Mouse (Mus musculus) adrenal gland, postnatal 14 days (tissue): ENCODE measurements at regions not wholly inside any gene's neighbourhood (a gene's known extent, or its start where the extent isn't known, plus 50 kb on each side); places are given as distances from the start of the nearest gene placed in this dataset.

ENCODE experiments used
- DNase-seq: peaks from one replicate; pipeline ENCODE4 v3.0.0; 2021; ENCODE audit warnings: mixed read lengths

GRCm38 (mm10) chr4:105282681-105283462 is 125.7 kb downstream of the Plpp3 start:
- DNase-seq: no peak

GRCm38 (mm10) chr4:105285431-105286013 is 128.4 kb downstream of the Plpp3 start:
- no peak for DNase-seq

- no peak for DNase-seq
Observed at GRCm38 (mm10) chr4:105286299-105286698, 129.2 kb downstream of the Plpp3 start.

GRCm38 (mm10) chr4:105286809-105287208 is 129.7 kb downstream of the Plpp3 start:
- no peak for DNase-seq

DNA sequence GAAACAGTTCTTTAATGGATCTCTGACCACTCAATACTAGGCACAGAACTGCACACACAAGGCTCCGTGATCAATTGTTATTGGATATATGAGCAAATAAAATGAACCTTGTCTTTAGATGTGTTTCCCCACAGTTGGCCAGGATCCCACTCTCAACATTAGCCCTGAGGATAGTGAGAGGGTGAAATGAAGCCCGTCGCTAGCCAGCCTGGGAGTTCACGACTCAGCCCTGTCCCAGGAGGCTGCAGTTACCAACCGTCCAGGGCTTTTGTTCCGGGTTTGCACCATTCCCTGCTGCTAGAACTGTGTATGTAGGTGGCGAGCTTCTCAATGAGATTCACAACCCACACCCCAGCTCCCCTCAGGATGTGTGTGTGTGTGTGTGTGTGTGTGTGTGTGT is 130.3 kb downstream of the Plpp3 start:
- peak; percentile 47 for DNase-seq

DNA sequence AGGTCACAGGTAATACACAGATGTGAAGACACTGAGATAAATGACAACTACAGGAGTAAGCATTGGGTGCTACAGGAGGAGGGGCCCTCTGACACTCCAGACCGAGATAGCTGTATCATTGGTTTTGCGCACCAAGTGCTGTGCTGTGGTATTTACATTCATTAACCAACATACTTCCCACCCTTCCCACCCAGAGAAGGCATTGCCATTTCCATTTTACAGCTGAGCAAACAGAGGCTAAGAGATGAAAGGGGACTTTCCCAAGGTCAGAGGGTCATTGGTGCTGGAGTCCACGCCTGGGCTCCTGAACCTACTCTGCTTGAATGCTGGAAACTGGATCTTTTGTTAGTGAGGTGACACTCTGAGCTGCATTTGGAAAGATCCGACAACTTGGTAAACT is 132.5 kb downstream of the Plpp3 start:
- no peak for DNase-seq

DNA sequence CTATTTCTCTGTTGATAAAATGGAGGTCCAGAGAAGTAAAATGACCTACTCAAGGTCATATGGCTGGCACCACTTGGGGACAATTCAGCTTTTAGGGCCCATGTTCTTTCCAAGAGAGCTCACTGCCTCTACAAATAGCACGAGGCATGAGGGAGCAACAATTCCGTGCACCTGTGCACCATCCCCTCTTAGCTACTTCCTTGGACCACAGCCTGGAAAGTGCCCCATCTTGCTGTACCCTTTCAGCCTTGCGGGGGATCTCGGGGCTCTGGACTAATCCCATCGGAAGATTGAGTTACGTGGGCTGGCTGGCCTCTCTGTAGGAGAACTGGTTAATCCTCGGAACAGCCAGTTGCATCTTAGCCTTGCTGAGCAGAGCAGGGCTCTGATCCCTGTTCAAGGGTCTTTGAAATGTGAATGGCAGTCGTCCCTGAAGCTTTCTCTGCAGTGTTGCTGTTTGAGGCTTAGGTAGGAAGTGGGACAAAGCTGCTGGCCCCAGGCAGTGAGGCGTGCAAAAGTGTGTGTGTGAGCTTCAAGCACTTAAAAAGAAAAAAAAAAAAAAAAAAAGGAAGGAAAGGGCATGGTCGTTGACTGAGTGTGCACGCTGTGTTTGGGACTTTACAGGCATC is 133.8 kb downstream of the Plpp3 start:
- DNase-seq: no peak

GRCm38 (mm10) chr4:105291503-105291902 is 134.4 kb downstream of the Plpp3 start:
- DNase-seq: no peak

- peak; percentile 49 for DNase-seq
Observed at GRCm38 (mm10) chr4:105299358-105299757, 142.2 kb downstream of the Plpp3 start.

- no peak for DNase-seq
Observed at GRCm38 (mm10) chr4:105301547-105301946, 144.4 kb downstream of the Plpp3 start.

DNA sequence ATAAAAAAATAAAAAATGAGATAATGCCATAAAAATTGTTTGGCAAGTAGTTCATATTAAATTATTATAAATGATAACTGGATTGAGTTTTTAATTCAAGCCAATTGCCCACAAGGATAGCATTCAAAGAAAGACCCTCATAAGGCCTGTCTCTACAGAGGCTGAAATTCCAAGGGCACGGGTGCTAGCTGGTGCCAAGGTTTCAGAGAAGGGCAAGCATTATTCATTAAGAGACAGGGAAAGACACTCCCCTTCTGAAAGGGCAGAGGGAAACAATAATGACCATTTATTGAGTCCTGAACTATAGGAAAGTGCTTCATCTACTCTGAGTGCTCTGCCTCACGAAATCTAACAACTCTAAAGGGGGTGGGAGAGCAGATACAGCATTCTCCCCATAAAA is 147.0 kb downstream of the Plpp3 start:
- DNase-seq: no peak

GRCm38 (mm10) chr4:105305931-105306330 is 148.8 kb downstream of the Plpp3 start:
- DNase-seq: peak; percentile 64

DNA sequence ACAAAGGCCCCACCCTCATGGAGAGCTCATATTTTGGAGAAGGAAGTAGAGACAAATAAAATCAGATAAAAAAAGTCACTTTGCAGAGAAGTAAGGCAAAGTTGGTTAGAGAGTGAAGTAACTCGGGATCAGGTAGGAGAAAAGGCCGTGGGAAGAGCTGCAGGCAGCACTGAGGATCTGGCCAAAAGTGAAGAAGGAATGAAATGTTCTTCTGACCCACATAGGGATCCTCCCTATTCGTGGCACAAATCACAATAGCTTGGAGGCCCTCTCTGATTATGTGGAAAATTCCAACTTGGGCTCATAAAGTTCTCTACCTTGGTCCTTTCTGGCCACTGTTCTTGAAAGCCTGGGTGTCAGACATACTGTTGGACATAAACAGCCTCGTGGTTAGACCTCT is 150.2 kb downstream of the Plpp3 start:
- no peak for DNase-seq

DNA sequence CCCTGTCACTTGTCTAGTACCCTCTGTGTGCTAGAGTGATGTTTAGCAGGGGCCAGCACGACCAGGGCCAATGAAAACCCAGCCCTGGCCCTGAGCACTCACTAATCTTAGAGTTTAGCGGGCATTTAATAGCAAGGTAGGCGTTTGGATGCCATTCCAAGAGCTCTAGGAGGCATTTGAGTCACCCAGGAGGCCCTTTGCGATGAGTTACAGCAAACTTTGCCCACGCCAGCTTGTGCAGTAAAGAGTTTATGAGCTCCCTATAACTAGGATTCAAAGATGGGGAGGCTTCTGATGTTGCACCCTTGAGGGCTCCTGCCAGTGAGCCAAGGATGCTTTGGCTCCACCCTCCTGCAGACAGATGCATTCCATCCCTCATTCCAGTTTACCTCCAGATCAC is 150.8 kb downstream of the Plpp3 start:
- no peak for DNase-seq

GRCm38 (mm10) chr4:105308971-105309488 is 151.9 kb downstream of the Plpp3 start:
- no peak for DNase-seq

GRCm38 (mm10) chr4:105312643-105313042 is 155.5 kb downstream of the Plpp3 start:
- DNase-seq: no peak

- DNase-seq: peak; percentile 40
Observed at GRCm38 (mm10) chr4:105313151-105313818, 156.1 kb downstream of the Plpp3 start.

GRCm38 (mm10) chr4:105315095-105315494 is 157.9 kb downstream of the Plpp3 start:
- DNase-seq: no peak

GRCm38 (mm10) chr4:105316478-105317206 is 159.5 kb downstream of the Plpp3 start:
- peak; percentile 61 for DNase-seq

DNA sequence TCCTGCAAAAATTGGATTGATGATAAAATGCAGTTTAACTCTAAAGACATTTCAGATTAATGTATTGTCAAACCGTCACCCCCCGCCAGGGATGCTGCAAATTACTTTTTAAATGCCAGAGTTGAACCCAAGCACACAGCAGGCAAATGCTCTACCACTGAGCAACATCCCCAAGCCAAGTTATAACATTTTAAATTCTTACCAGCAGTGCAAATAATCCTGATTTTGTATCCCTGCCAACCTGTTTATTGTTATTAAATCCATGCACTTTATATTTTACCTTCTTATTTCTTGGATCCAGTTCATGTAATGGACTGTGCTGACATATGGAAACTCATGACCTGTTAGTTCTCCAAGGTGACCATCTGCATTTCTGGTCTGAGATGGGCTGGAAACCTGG is 161.3 kb downstream of the Plpp3 start:
- DNase-seq: no peak

DNA sequence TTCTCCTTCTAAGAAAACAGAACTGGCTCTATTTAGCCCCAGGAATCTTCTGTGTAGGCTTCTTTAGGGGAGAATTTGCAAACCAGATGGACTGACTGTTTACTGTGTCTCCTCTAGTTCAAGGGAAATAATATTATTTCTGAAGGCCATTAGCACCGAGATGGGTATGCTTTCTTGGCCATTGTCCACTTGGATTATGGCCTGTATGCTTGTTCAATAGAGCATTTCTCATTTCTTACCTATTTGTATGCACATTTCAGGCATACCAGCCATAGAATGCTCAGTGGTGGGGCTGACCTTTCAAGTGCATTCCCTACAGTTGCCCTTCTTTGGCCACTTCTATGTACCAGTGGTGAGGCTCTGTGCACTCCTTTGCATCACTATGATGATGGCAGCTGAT is 166.3 kb downstream of the Plpp3 start:
- DNase-seq: no peak

DNA sequence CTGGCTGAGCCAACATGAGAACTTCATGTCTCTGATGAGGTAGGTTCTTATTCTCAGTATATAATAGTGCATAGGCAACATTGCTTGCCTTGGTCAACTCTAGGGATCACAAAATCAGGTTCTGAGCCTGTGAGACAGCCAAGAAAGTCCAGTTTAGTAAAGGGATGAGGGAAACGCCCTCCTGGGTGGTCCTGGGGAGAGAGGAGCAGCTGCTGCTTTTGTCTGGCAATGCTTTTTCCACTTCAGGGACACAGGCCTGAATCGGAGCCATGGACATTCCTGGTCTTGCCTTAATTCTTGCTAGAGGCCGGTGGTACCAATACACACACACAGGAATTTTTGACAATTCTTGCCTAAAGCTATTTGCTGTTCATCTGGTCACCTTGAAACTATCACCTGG is 169.8 kb downstream of the Plpp3 start:
- DNase-seq: no peak
